Mouse (Mus musculus): ENCODE measurements at regions not wholly inside any gene's neighbourhood (a gene's known extent, or its start where the extent isn't known, plus 50 kb on each side); places are given as distances from the start of the nearest gene placed in this dataset.

- no peak for DNase-seq
These were observed 194.5 kb upstream of the Ttc29 start for GRCm38 (mm10) chr8:78018430-78019180.

- DNase-seq, result no peak
These were observed 191.6 kb upstream of the Ttc29 start for GRCm38 (mm10) chr8:78021473-78021872.

DNA sequence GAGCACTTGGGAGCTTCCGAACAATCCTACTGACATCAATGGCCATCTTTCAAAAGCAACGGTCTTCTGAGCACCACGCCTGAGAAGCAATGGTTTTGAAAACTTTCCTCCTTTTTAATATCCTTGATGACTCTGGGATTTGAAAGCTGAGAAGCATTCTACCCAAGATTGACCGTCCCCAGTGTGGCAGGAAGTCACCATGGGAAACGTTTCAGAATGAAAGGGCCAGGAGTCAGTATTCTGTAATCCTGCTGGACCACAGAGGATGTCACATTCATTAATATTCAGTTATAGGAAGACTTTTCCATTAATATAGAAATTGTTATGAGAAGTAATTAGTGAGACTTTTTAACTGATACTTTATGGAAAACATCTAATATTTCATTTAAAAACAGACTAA, 190.1 kb upstream of the Ttc29 start:
- DNase-seq, result no peak

DNA sequence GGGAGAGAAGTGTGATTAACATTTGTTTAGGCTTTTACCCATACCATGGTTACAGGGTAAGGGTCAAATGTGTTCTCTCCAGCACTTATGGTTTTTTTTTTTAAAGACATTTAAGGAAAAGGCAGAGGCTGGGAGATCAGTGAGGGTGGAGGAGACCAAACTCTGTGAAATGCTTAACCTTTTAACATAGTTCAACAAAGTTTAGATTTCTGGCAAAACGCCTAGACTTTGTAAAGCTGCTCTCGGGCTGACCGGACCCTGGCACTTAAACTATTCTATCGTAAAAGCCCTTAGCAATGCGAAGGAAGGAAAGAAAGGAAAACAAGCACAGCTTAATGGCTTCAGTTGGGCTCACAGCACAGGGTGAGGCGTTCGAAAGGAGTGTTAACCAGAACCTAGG, 189.6 kb upstream of the Ttc29 start:
- DNase-seq, result no peak

- DNase-seq, result no peak
These were observed 189.2 kb upstream of the Ttc29 start for GRCm38 (mm10) chr8:78023936-78024335.

DNA sequence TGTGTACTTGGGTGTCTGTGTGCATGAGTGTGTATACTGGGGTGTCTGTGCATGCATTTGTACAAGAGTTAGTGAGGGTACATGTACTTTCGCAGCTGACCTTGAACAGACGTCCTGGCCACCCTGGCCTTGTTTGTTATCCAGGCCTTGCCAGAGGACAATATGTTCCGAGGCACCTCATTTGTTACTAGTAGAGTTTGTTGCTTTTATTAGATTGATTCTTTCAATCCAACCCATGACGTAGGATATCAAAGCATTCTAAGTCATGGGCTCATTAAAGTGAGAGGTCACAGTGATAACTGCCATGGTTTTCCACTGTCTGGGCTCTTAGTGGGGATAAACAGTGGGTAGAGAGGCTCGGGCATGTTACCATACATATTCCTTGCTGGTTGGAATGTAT, 188.1 kb upstream of the Ttc29 start:
- DNase-seq, result no peak

DNA sequence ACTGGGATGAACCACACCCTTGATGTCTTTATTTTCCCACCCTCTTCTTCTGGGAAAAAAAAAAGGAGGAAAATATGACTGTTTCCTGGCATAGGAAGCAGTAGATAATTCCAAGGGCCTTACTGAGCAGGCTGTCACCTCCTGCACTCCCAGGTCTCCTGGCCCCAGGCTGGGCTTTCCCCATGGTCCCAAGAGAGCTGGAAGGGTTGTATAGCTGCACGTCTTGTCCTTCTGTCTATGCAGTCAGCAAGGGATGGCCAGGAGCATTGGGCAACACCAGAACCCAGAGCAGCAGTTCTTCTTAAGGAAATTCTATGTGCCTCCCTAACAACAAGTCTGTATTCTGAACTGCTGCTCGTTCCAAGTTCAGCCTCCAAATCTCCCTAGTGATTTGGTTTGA, 185.7 kb upstream of the Ttc29 start:
- no peak for DNase-seq

- DNase-seq, result no peak
These were observed 184.2 kb upstream of the Ttc29 start for GRCm38 (mm10) chr8:78028928-78029327.

GRCm38 (mm10) chr8:78031811-78032210, 181.3 kb upstream of the Ttc29 start:
- DNase-seq, result no peak

DNA sequence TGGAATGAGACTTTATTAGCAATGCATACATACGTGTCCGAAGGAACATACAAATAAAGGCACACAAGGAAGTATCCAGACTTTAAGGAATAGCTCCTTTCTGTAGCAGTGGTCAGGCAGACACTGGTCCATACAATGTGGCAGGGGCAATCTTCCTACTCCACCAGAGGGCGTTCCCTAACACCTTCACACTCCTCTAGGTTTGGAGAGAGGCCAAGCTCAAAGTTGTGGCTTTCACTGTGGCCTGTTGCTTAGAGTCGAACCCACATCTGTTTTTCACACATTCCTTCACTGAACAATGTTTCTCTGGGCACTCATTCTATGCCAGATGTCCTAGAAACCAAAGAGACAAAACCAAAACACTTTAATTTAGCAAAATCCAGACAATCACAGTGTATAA, 178.4 kb upstream of the Ttc29 start:
- DNase-seq, result no peak

GRCm38 (mm10) chr8:78037218-78037617, 175.9 kb upstream of the Ttc29 start:
- DNase-seq, result no peak

GRCm38 (mm10) chr8:78046691-78047090, 166.4 kb upstream of the Ttc29 start:
- no peak for DNase-seq

GRCm38 (mm10) chr8:78050768-78051167, 162.3 kb upstream of the Ttc29 start:
- no peak for DNase-seq

DNA sequence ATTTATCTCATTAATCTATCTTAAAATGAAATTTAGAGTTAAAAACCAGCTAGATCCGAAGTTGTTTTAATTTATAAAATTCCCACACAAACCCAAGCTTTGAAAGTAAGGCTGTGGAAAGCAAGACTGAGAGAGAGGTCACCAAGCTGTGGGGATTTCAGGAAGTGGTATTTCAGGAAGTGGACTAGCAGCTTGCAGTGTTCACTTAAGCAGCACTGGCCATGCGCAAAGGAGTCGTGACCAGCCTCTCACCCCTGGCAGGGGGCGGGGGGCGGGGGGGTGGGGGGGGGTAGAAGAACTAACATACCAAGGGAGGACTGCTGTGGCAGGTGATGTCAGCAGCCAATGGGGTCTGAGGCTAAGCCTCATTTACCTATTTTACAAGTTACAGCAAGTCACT, 158.7 kb upstream of the Ttc29 start:
- no peak for DNase-seq

DNA sequence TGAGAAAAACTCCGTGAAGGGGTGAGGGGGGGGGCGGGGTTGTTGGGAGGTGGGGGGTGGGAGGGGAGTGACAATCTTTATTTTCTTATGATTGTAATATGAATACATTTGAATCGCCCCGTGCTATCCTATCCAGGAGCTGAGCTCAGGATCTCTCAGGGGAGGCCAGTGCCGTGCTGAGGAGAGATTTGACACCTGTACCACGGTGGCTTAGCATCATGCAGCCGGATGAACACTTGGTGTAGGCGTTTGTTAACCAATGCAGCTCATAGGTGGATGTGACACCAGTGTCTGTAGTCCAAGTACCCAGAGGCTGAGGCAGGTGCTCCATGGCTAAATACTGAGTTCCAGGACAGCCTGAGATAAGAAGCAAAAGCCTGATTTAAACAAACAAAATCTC, 158.2 kb upstream of the Ttc29 start:
- no peak for DNase-seq

GRCm38 (mm10) chr8:78055531-78055930, 157.6 kb upstream of the Ttc29 start:
- DNase-seq, result no peak

- no peak for DNase-seq
These were observed 155.7 kb upstream of the Ttc29 start for GRCm38 (mm10) chr8:78057357-78057756.

DNA sequence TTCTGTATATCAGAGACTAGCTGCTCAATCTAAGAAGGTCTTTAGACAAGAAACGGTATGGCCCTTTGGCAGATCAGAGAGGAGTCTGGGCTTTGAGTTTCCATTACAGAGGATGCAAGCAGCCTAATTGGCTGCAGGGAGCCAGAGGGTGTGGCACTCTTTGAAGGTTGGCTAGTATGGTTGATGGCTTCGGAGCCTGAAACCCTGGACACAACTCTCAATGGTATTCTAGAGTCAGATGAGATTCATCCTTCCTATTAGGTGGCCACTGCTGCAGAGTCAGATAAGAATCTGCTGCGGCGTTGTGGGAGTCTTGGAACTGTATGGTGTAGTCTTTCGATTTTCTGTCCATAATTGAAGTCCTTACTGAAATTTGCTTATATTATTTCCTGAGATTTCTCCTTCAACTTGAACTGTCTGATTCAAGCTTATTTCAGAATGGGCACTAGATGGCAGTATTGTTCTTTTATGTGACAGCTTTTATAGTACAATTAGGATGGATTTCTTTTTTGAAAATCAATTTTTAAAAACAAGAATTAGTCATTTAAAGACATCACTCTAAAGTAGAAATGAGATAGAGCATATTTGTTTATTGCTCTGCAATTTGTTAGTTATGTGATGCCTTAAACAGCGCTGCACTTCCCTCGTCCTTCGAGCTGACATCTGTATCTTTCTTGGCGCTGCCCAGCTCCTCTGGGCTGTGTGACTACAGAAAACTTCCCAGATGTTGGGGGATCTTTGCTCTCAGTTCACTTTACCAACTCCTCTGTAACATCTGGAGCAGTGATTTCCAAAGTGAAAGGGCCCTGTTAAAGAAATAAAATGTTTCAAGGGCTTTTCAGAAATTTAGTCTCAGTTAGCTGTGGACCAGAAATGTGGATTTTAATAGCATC, 151.0 kb upstream of the Ttc29 start:
- DNase-seq, result no peak

DNA sequence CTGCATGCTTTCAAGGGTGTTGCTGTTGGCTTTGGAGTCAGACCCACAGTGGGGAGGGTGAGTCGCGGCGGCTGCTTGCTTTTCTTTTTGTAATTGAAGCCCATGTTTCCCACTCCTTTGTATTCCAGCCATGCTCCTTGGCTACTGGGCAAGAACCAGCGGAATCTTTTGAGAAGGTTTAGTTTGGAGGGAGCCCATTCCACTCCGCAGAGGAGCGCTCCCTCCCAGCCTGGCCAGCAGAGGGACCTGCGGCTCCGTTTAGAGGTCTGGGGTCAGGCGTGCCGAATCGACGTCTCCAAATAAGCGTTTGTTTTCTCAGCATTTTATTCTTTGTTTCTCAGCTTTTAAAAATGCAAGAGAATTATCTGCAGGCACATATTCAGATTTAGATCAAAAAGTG, 149.6 kb upstream of the Ttc29 start:
- DNase-seq, result no peak

DNA sequence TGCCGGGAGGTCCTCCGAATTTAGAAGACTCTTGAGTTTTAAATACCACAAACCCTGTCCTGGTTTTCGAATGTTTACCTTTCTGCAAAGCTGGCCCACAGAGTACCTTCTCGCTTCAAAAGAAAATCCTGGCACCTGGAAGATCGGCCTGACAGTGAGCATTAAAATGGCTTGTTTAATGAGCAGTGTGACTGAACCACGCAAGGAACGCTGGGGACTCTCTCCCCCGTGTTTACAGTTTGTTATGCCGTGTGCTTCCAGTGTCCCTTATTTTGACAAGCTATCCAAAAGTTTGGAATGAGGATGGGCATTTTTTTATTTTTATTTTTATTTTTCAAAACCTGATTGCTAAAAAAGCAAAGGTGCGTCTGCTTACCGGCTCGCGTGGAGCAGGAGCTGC, 148.9 kb upstream of the Ttc29 start:
- no peak for DNase-seq

DNA sequence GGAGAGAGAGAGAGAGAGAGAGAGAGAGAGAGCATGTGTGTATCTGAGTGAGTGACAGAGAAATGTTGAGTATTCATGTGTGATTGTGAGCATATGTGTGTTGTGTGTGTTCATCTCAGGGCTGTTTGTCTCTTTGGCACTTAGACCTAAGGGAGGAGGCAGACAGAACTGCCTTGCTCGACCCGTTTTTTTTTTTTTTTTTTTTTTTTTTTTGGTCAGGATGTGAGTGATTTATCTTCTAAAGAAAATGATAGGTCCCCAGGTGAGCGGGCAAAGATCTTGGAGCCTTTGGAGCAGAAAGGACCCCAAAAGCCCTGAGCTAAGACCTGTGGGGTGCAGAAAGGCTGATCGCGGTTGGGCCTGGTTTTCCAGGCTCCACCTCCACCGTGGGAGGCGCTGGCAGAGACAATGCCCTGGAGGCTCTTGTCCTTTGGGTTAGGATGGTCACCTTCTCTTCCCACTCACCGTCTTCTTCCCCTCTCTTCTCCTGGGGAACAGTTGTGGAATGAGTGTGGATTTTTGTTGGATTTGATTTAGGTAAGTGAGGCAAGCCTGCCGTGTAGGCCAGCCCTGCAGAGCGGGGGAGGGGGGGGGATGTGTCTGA, 147.1 kb upstream of the Ttc29 start:
- no peak for DNase-seq

DNA sequence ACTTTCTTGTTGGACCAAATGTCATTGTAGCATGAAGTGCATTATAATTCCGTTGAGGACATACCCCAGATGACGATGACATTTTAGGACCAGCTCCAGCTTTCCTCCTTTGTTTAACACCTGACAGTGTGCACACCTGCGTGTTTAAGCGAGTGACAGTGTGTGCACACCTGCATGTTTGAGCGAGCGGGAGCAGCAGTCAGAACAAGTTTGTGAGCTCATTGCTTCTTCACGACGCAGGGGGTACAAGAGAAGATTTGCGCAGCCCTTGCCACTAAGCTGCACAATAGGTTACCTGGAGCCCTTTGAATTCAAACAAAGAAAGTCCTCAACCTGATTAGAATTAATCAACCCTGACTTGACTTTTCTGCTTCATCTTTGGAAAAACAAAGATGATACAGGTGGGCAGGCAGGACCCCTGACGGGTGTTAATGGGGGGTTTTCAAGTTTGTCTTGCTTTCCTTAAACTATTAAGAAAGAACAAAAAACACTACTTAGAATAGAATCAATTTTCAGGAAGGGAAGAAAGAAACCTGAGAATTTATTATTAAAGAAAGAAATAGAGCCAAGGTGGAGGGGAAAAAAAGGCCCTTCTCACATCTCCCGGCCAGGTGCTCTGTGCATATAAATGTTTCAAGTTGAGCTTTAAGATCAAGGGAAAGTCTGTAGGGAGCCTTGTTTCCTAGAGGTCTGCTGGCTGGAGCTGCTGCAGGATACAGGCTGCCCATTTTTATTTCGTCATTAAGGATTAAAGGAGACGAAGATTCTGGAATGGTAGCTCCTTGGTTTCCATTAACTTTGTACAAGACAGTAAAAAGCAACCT, 144.8 kb upstream of the Ttc29 start:
- DNase-seq, result no peak

DNA sequence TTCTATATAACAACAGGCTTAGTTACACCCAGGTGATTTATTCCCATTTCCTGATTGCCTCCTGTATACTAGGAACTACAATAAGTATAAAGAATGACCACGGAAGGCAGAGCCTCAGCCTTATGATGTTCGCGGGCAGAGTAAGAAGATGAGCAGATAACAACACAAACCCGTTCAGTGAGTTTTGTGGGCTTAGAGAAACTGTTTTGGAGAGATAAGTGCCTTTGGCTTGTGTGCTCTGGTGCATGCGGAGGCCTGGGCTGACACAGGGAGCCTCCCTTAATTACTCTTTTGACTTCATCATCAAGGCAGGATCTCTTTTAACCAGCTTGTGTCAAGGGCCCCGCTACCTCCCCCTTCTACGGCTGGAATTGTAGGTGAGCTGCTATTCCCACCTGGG, 139.3 kb upstream of the Ttc29 start:
- DNase-seq, result no peak

All from thymus, postnatal 36 days (tissue).